Mouse (Mus musculus) retina, adult 2 months (tissue): Measurements from ENCODE around the gene Mapk1ip1.

Experiments
- DNase-seq: peaks from one replicate; pipeline ENCODE4 v3.0.0-alpha.2; 2012; ENCODE audit warnings: low read depth, low spot score

Gene Mapk1ip1

GRCm38 (mm10) chr7:138840594-138841021 is 5.5 kb downstream of the Mapk1ip1 start:
- peak; percentile 49 for DNase-seq

- no peak for DNase-seq
These were observed 11.0 kb downstream of the Mapk1ip1 start for GRCm38 (mm10) chr7:138835028-138835427.

GRCm38 (mm10) chr7:138827812-138828211 is 18.3 kb downstream of the Mapk1ip1 start:
- DNase-seq: peak; percentile 23

GRCm38 (mm10) chr7:138824995-138825756 is 20.9 kb downstream of the Mapk1ip1 start:
- DNase-seq: no peak

GRCm38 (mm10) chr7:138824423-138824822 is 21.6 kb downstream of the Mapk1ip1 start:
- no peak for DNase-seq

- DNase-seq: no peak
These were observed 27.8 kb downstream of the Mapk1ip1 start for GRCm38 (mm10) chr7:138818314-138818713.

- no peak for DNase-seq
These were observed 32.7 kb downstream of the Mapk1ip1 start for GRCm38 (mm10) chr7:138813213-138813875.

GRCm38 (mm10) chr7:138807146-138807545 is 38.9 kb downstream of the Mapk1ip1 start:
- DNase-seq: no peak

GRCm38 (mm10) chr7:138803386-138803785 is 42.7 kb downstream of the Mapk1ip1 start:
- DNase-seq: no peak

GRCm38 (mm10) chr7:138788109-138788508 is 58.0 kb downstream of the Mapk1ip1 start:
- DNase-seq: no peak
